Mouse (Mus musculus) activated CD4-positive, CD25-positive, alpha-beta regulatory T cell, adult 4 months (primary cell): Measurements from ENCODE around the gene Adgrf5. TPM values are rescaled to one million over a fixed set of nuclear protein-coding genes. Genes with fewer than 3 reads are reported as not detected.

Experiments
- ATAC-seq: one replicate; pipeline ENCODE4 v1.8.0; 2017
- polyA plus RNA-seq, 2 experiments: library from polyadenylated mRNA; unstranded; fragments of 100-300 nt; shearing (Covaris generic); gene quantifications; one replicate each; pipeline ENCODE4 v1.2.1; 2017

The Adgrf5 gene
- polyA plus RNA-seq, 2 experiments from 2014 or later: 0.09 TPM; not detected in 1

GRCm38 (mm10) chr17:43378703-43379102 is 18.5 kb downstream of the Adgrf5 start:
- no peak for ATAC-seq

- ATAC-seq: no peak
Observed at GRCm38 (mm10) chr17:43386331-43386730, 26.1 kb downstream of the Adgrf5 start.

- no peak for ATAC-seq
Observed at GRCm38 (mm10) chr17:43387171-43387570, 26.9 kb downstream of the Adgrf5 start.

- no peak for ATAC-seq
Observed at GRCm38 (mm10) chr17:43389256-43389655, 29.0 kb downstream of the Adgrf5 start.

- ATAC-seq: no peak
Observed at GRCm38 (mm10) chr17:43392191-43392590, 31.9 kb downstream of the Adgrf5 start.

- ATAC-seq: no peak
Observed at GRCm38 (mm10) chr17:43393669-43394068, 33.4 kb downstream of the Adgrf5 start.

GRCm38 (mm10) chr17:43395400-43396258 is 35.4 kb downstream of the Adgrf5 start:
- ATAC-seq: no peak

GRCm38 (mm10) chr17:43398612-43399011 is 38.4 kb downstream of the Adgrf5 start:
- ATAC-seq: no peak

GRCm38 (mm10) chr17:43399151-43399550 is 38.9 kb downstream of the Adgrf5 start:
- ATAC-seq: no peak

GRCm38 (mm10) chr17:43400483-43400882 is 40.2 kb downstream of the Adgrf5 start:
- no peak for ATAC-seq

- ATAC-seq: no peak
Observed at GRCm38 (mm10) chr17:43403851-43404250, 43.6 kb downstream of the Adgrf5 start.

GRCm38 (mm10) chr17:43404408-43404807 is 44.2 kb downstream of the Adgrf5 start:
- ATAC-seq: no peak

- no peak for ATAC-seq
Observed at GRCm38 (mm10) chr17:43406321-43406720, 46.1 kb downstream of the Adgrf5 start.

GRCm38 (mm10) chr17:43407548-43407947 is 47.3 kb downstream of the Adgrf5 start:
- no peak for ATAC-seq

- ATAC-seq: no peak
Observed at GRCm38 (mm10) chr17:43413182-43413581, 52.9 kb downstream of the Adgrf5 start.

GRCm38 (mm10) chr17:43419204-43419603 is 59.0 kb downstream of the Adgrf5 start:
- no peak for ATAC-seq

GRCm38 (mm10) chr17:43420381-43420780 is 60.1 kb downstream of the Adgrf5 start:
- no peak for ATAC-seq

GRCm38 (mm10) chr17:43423953-43424352 is 63.7 kb downstream of the Adgrf5 start:
- no peak for ATAC-seq

- ATAC-seq: no peak
Observed at GRCm38 (mm10) chr17:43431692-43432091, 71.4 kb downstream of the Adgrf5 start.

- no peak for ATAC-seq
Observed at GRCm38 (mm10) chr17:43434485-43434884, 74.2 kb downstream of the Adgrf5 start.

- ATAC-seq: no peak
Observed at GRCm38 (mm10) chr17:43451216-43451615, 91.0 kb downstream of the Adgrf5 start.

GRCm38 (mm10) chr17:43458598-43458997 is 98.3 kb downstream of the Adgrf5 start:
- no peak for ATAC-seq

GRCm38 (mm10) chr17:43459737-43460230 is 99.5 kb downstream of the Adgrf5 start:
- ATAC-seq: no peak
